Mouse (Mus musculus) MEL (cell line): Measurements from ENCODE around the gene Ptgdr2.

Experiments
- MAFK ChIP-seq: IDR thresholded peaks from 2 replicates; pipeline ENCODE4 v1.6.1; 2011; ENCODE audit warnings: low read depth, mild to moderate bottlenecking, low read length, improper control_type of control experiment, borderline replicate concordance
- NELFE ChIP-seq: IDR thresholded peaks from 2 replicates; pipeline ENCODE4 v1.6.1; 2011; ENCODE audit warnings: low read depth, low read length, improper control_type of control experiment

DNA sequence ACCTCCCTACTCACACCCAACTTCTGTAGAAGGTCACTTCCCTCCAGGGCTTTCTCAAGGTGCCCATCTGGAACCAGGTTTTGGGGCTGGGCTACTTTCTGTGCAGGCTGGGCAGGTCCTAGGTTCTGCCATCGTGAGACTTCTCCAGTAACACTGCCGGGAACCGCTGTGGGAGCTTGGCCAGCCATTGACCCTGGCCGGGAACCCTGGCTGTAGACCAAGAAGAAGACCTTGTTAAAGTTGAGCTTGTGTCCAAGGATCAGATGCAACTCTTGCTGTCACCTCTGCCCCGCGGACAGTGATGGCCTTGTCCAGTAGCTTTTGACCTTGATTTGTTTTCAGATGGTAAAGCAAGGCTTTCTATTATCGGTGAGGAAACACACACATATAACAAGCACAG, 31.6 kb downstream of the Ptgdr2 start:
- TF ChIP-seq NELFE = no peak
- no peak for TF ChIP-seq MAFK
